ENCODE assay signal across 12 mouse cellular contexts in genomic region chr12:81691177-81691730, GRCm38 (mm10).
DNase-seq lines count a peak whose midpoint lies in the region; ATAC-seq and TF ChIP-seq lines count a peak whose summit lies in the region.
"Had no signal": no experiment of that assay in that cellular context is flagged by ENCODE, and none has a peak within 500 bp of the region (broad histone marks: within the 10 kb centered on the region; RNA-seq: fewer than 3 reads in every experiment).

No protein-coding gene starts in this region.

- TF ChIP-seq POLR2A in kidney, adult 2 months (IDR thresholded peaks at IDR 0.05; ENCODE audit: low read depth, low read length): no peak

- TF ChIP-seq CTCF in lung, postnatal 0 days (IDR thresholded peaks at IDR 0.05): no peak
- no peak for TF ChIP-seq CTCF in kidney, adult 2 months (conservative IDR thresholded peaks at IDR 0.05; ENCODE audit: insufficient read depth, insufficient read length, low read depth, low read length)

- H3K9ac ChIP-seq in lung, postnatal 0 days (replicated peaks; ENCODE audit: low read depth): no peak overlapping the region
- H3K9ac ChIP-seq: embryonic facial prominence, embryonic 15.5 days; hindbrain, embryonic 13.5 days; midbrain, embryonic 13.5 days had no signal

- peak; percentile 52 for DNase-seq in lung, postnatal 0 days (ENCODE audit: low spot score)
- no peak for DNase-seq in lung, postnatal 14 days
- no peak for DNase-seq in heart, embryonic 10.5 days (ENCODE audit: low spot score)
- peak; percentile 59 for DNase-seq in kidney, adult 2 months
- DNase-seq in left cerebral cortex, adult 11 months (ENCODE audit: low spot score): no peak
- DNase-seq in cerebellum, postnatal 25 days: no peak
- no peak for DNase-seq in limb, embryonic 10.5 days (ENCODE audit: low spot score)
- DNase-seq: cerebellum, adult 11-12 months; liver had no signal

- 19% methylated on average over 8 of the region's 8 CpGs for WGBS in lung, postnatal 0 days
- 38% methylated on average over 8 of the region's 8 CpGs for WGBS in heart, embryonic 10.5 days
- WGBS in kidney, adult 2 months: 25% methylated on average over 8 of the region's 8 CpGs
- WGBS in limb, embryonic 10.5 days: 54% methylated on average over 8 of the region's 8 CpGs

- H3K4me1 ChIP-seq in lung, postnatal 0 days (ENCODE audit: insufficient read depth, low read depth, low read length): no peaks in the 10 kb centered on the region
- 0 out of 2 replicates have a peak, but pooled peaks cover 9% of the 10 kb centered on the region for H3K4me1 ChIP-seq in heart, embryonic 10.5 days
- no peaks in the 10 kb centered on the region for H3K4me1 ChIP-seq in kidney, adult 2 months (ENCODE audit: control insufficient read depth, insufficient read depth, low read length)
- peaks cover 8% of the 10 kb centered on the region; the same call in 1 of the 2 replicates for H3K4me1 ChIP-seq in limb, embryonic 10.5 days
- H3K4me1 ChIP-seq: embryonic facial prominence, embryonic 15.5 days had no signal

- no peaks in the 10 kb centered on the region for H3K27me3 ChIP-seq in lung, postnatal 0 days (replicated peaks; ENCODE audit: insufficient read depth, low read length)
- 0 out of 2 replicates have a peak, but pooled peaks cover 4% of the 10 kb centered on the region for H3K27me3 ChIP-seq in heart, embryonic 10.5 days (ENCODE audit: insufficient read depth, poor library complexity, severe bottlenecking)
- H3K27me3 ChIP-seq in kidney, adult 2 months (replicated peaks; ENCODE audit: control insufficient read depth, insufficient read depth, low read length): no peaks in the 10 kb centered on the region
- H3K27me3 ChIP-seq in limb, embryonic 10.5 days (ENCODE audit: low read depth, poor library complexity, severe bottlenecking): no peaks in the 10 kb centered on the region
- H3K27me3 ChIP-seq: embryonic facial prominence, embryonic 15.5 days; hindbrain, embryonic 13.5 days; midbrain, embryonic 13.5 days had no signal

- H3K4me2 ChIP-seq in lung, postnatal 0 days (replicated peaks; ENCODE audit: low read depth, low read length): no peak overlapping the region
- H3K4me2 ChIP-seq: embryonic facial prominence, embryonic 15.5 days; hindbrain, embryonic 13.5 days; midbrain, embryonic 13.5 days had no signal

- H3K27ac ChIP-seq in lung, postnatal 0 days (ENCODE audit: low read length): 0 out of 2 replicates have a peak overlapping the region, but pooled peaks have one; percentile 8
- H3K27ac ChIP-seq in heart, embryonic 10.5 days: peak overlapping the region; percentile 62
- H3K27ac ChIP-seq in kidney, adult 2 months (ENCODE audit: insufficient read depth, low read depth, low read length): no peak overlapping the region
- H3K27ac ChIP-seq in limb, embryonic 10.5 days: no peak overlapping the region
- H3K27ac ChIP-seq: embryonic facial prominence, embryonic 15.5 days; hindbrain, embryonic 13.5 days; midbrain, embryonic 13.5 days had no signal

- TF ChIP-seq EP300 in lung, postnatal 0 days (IDR thresholded peaks at IDR 0.05): peak; percentile 51

- peak; percentile 61 for ATAC-seq in lung, postnatal 0 days
- ATAC-seq: midbrain, embryonic 13.5 days had no signal

- no peaks in the 10 kb centered on the region for H3K36me3 ChIP-seq in lung, postnatal 0 days (ENCODE audit: insufficient read depth, low read length)
- H3K36me3 ChIP-seq in heart, embryonic 10.5 days: no peaks in the 10 kb centered on the region
- no peaks in the 10 kb centered on the region for H3K36me3 ChIP-seq in kidney, adult 2 months (ENCODE audit: control insufficient read depth, insufficient read depth, low read length)
- no peaks in the 10 kb centered on the region for H3K36me3 ChIP-seq in limb, embryonic 10.5 days
- H3K36me3 ChIP-seq: embryonic facial prominence, embryonic 15.5 days; hindbrain, embryonic 13.5 days; midbrain, embryonic 13.5 days had no signal

- H3K4me3 ChIP-seq in lung, postnatal 0 days (ENCODE audit: low read depth, low read length): no peak overlapping the region
- H3K4me3 ChIP-seq in heart, embryonic 10.5 days: no peak overlapping the region
- no peak overlapping the region for H3K4me3 ChIP-seq in kidney, adult 2 months (ENCODE audit: insufficient read depth, low read depth, low read length)
- no peak overlapping the region for H3K4me3 ChIP-seq in limb, embryonic 10.5 days
- H3K4me3 ChIP-seq: embryonic facial prominence, embryonic 15.5 days; hindbrain, embryonic 13.5 days; midbrain, embryonic 13.5 days had no signal

- H3K9me3 ChIP-seq in lung, postnatal 0 days (ENCODE audit: low read length): no peaks in the 10 kb centered on the region
- no peaks in the 10 kb centered on the region for H3K9me3 ChIP-seq in heart, embryonic 10.5 days
- no peaks in the 10 kb centered on the region for H3K9me3 ChIP-seq in limb, embryonic 10.5 days (replicated peaks)
- H3K9me3 ChIP-seq: embryonic facial prominence, embryonic 15.5 days; hindbrain, embryonic 13.5 days; midbrain, embryonic 13.5 days had no signal

Comparison
In these comparisons a context has a peak if more than half of its experiments do, and no peak if none do; other contexts are left out.
1. DNase-seq: peak in lung, postnatal 0 days (single experiment) and kidney, adult 2 months (single experiment); none in lung, postnatal 14 days (single experiment), heart, embryonic 10.5 days (single experiment), left cerebral cortex, adult 11 months (single experiment), cerebellum, postnatal 25 days (0 of 2) and limb, embryonic 10.5 days (single experiment).
2. H3K27ac ChIP-seq: peak in lung, postnatal 0 days (single experiment) and heart, embryonic 10.5 days (single experiment); none in kidney, adult 2 months (single experiment) and limb, embryonic 10.5 days (single experiment).